Mouse (Mus musculus) CH12.LX (cell line): ENCODE results near the gene Ehd2. TPM values are rescaled to one million over a fixed set of nuclear protein-coding genes. Genes with fewer than 3 reads are reported as not detected.

Experiments
- DNase-seq: peaks from one replicate; pipeline ENCODE4 v3.0.0-alpha.2; 2013; ENCODE audit errors: extremely low read depth
- H3K27ac ChIP-seq: 2 replicates; pipeline ENCODE4 v1.5.1; 2012; ENCODE audit warnings: low read depth, mild to moderate bottlenecking, control low read depth, moderate library complexity; ENCODE audit not compliant: insufficient read depth
- H3K27me3 ChIP-seq: replicated peaks from 2 replicates; pipeline ENCODE3; 2012; ENCODE audit warnings: inconsistent platforms
- H3K36me3 ChIP-seq, 2 experiments: replicated peaks in 1 of 2; 2 replicates each; pipeline versions ENCODE3 to v1.6.1; 2012; ENCODE audit warnings: inconsistent platforms in 1 of 2, low read length in 1 of 2, mild to moderate bottlenecking in 1 of 2, mixed read lengths in 1 of 2, moderate library complexity in 1 of 2; ENCODE audit not compliant: control insufficient read depth in 1 of 2, insufficient read depth in 1 of 2
- H3K4me1 ChIP-seq, 2 experiments: 2 replicates each; pipeline ENCODE4 v1.6.1; 2012; ENCODE audit warnings: inconsistent platforms in 1 of 2, moderate library complexity in 1 of 2; ENCODE audit not compliant: insufficient read depth in 2 of 2, control insufficient read depth in 1 of 2
- H3K4me2 ChIP-seq: 2 replicates; pipeline ENCODE4 v1.6.1; 2012; ENCODE audit warnings: low read depth, mild to moderate bottlenecking, control low read depth; ENCODE audit not compliant: poor library complexity, insufficient read depth, severe bottlenecking
- H3K4me3 ChIP-seq, 3 experiments: fragments of 150-350 bp in 1 of 3; sonication (generic) in 1 of 3; replicated peaks in 1 of 3; 2 replicates each; pipeline versions ENCODE3 to v1.5.1; 2011 to 2012; ENCODE audit warnings: low read depth in 2 of 3, low read length in 2 of 3, mild to moderate bottlenecking in 2 of 3, moderate library complexity in 2 of 3, control low read depth in 1 of 3, improper control_type of control experiment in 1 of 3, inconsistent platforms in 1 of 3, mixed read lengths in 1 of 3; ENCODE audit not compliant: poor library complexity in 1 of 3
- H3K79me2 ChIP-seq: replicated peaks from 2 replicates; pipeline ENCODE4 v1.6.1; 2012; ENCODE audit warnings: mild to moderate bottlenecking, moderate library complexity; ENCODE audit not compliant: control insufficient read depth, poor library complexity, insufficient read depth, severe bottlenecking; ENCODE audit errors: extremely low read depth
- H3K9ac ChIP-seq: 2 replicates; pipeline ENCODE4 v1.6.1; 2012; ENCODE audit warnings: low read depth, mild to moderate bottlenecking, control low read depth, moderate library complexity; ENCODE audit not compliant: insufficient read depth
- H3K9me3 ChIP-seq: replicated peaks from 2 replicates; pipeline ENCODE3; 2012; ENCODE audit warnings: low read length, inconsistent platforms, mixed read lengths
- CHD2 ChIP-seq: IDR thresholded peaks from 2 replicates; pipeline ENCODE4 v1.6.1; 2011; ENCODE audit warnings: low read length, improper control_type of control experiment
- CTCF ChIP-seq, 2 experiments: IDR thresholded peaks in 1 of 2; conservative IDR thresholded peaks in 1 of 2; 2 replicates each; pipeline ENCODE4 v1.5.1; 2011 to 2012; ENCODE audit warnings: low read depth in 2 of 2, low read length in 2 of 2, improper control_type of control experiment in 1 of 2, inconsistent platforms in 1 of 2, mild to moderate bottlenecking in 1 of 2, moderate library complexity in 1 of 2
- ELF1 ChIP-seq: IDR thresholded peaks from 2 replicates; pipeline ENCODE4 v1.6.1; 2014; ENCODE audit warnings: low read depth, mild to moderate bottlenecking, inconsistent platforms, low read length, improper control_type of control experiment
- EP300 ChIP-seq: IDR thresholded peaks from 2 replicates; pipeline ENCODE4 v1.6.1; 2011; ENCODE audit warnings: low read length, improper control_type of control experiment
- GABPA ChIP-seq: IDR thresholded peaks from 2 replicates; pipeline ENCODE4 v1.6.1; 2012; ENCODE audit warnings: low read depth, low read length, improper control_type of control experiment, inconsistent platforms; ENCODE audit not compliant: insufficient replicate concordance
- IRF4 ChIP-seq: IDR thresholded peaks from 2 replicates; pipeline ENCODE4 v1.6.1; 2014; ENCODE audit warnings: low read depth, mild to moderate bottlenecking, inconsistent platforms, low read length, improper control_type of control experiment
- KAT2A ChIP-seq: IDR thresholded peaks from 2 replicates; pipeline ENCODE4 v1.6.1; 2012; ENCODE audit warnings: low read length, improper control_type of control experiment, inconsistent platforms; ENCODE audit not compliant: insufficient replicate concordance
- MAX ChIP-seq: IDR thresholded peaks from 2 replicates; pipeline ENCODE4 v1.6.1; 2011; ENCODE audit warnings: low read length, improper control_type of control experiment
- MAZ ChIP-seq: IDR thresholded peaks from 2 replicates; pipeline ENCODE4 v1.6.1; 2012; ENCODE audit warnings: low read depth, mild to moderate bottlenecking, inconsistent platforms, low read length, improper control_type of control experiment, moderate library complexity
- MEF2A ChIP-seq: IDR thresholded peaks from 2 replicates; pipeline ENCODE4 v1.6.1; 2014; ENCODE audit warnings: low read depth, mild to moderate bottlenecking, inconsistent platforms, low read length, improper control_type of control experiment, borderline replicate concordance
- NELFE ChIP-seq: IDR thresholded peaks from 2 replicates; pipeline ENCODE4 v1.6.1; 2011; ENCODE audit warnings: low read depth, low read length, improper control_type of control experiment
- NRF1 ChIP-seq: IDR thresholded peaks from 2 replicates; pipeline ENCODE4 v1.6.1; 2014; ENCODE audit warnings: low read depth, mild to moderate bottlenecking, inconsistent platforms, low read length, improper control_type of control experiment, moderate library complexity
- PAX5 ChIP-seq: IDR thresholded peaks from 2 replicates; pipeline ENCODE4 v1.6.1; 2012; ENCODE audit warnings: low read length, inconsistent platforms, mixed read lengths
- POLR2A ChIP-seq: IDR thresholded peaks from 2 replicates; pipeline ENCODE4 v1.6.1; 2011; ENCODE audit warnings: low read depth, mild to moderate bottlenecking, improper control_type of control experiment, low read length
- RAD21 ChIP-seq: IDR thresholded peaks from 2 replicates; pipeline ENCODE4 v1.6.1; 2011; ENCODE audit warnings: low read depth, mild to moderate bottlenecking, low read length, improper control_type of control experiment, moderate library complexity
- SIN3A ChIP-seq: IDR thresholded peaks from 2 replicates; pipeline ENCODE4 v1.6.1; 2012; ENCODE audit warnings: low read length, improper control_type of control experiment, inconsistent platforms
- SMC3 ChIP-seq: IDR thresholded peaks from 2 replicates; pipeline ENCODE4 v1.6.1; 2011; ENCODE audit warnings: low read depth, low read length, improper control_type of control experiment
- TCF12 ChIP-seq: IDR thresholded peaks from 2 replicates; pipeline ENCODE4 v1.6.1; 2014; ENCODE audit warnings: low read depth, mild to moderate bottlenecking, inconsistent platforms, low read length, improper control_type of control experiment
- UBTF ChIP-seq: IDR thresholded peaks from 2 replicates; pipeline ENCODE4 v1.6.1; 2012; ENCODE audit warnings: low read depth, mild to moderate bottlenecking, inconsistent platforms, low read length, improper control_type of control experiment, moderate library complexity
- USF1 ChIP-seq: IDR thresholded peaks from 2 replicates; pipeline ENCODE4 v1.6.1; 2014; ENCODE audit warnings: low read depth, mild to moderate bottlenecking, inconsistent platforms, low read length, improper control_type of control experiment
- ZNF384 ChIP-seq: IDR thresholded peaks from 2 replicates; pipeline ENCODE4 v1.6.1; 2012; ENCODE audit warnings: low read depth, low read length, improper control_type of control experiment, inconsistent platforms
- dilution Hi-C: fragments of 300-500 bp; cut with MboI; formaldehyde crosslinking; loops from 2 replicates; pipeline ENCODE4 v1.14.3; 2020; ENCODE audit warnings: low sequenced_read_pairs; ENCODE audit not compliant: extremely low pct_unique_long_range_greater_than_20kb, extremely low pct_ligation_motif_present
- in situ Hi-C: fragments of 300-500 bp; cut with MboI; formaldehyde crosslinking; loops from 3 replicates; pipeline ENCODE4 v1.14.3; 2019; ENCODE audit warnings: low sequenced_read_pairs, low pct_ligation_motif_present, low pct_unique_long_range_greater_than_20kb, mixed read lengths
- polyA plus RNA-seq: library from polyadenylated mRNA; unstranded; fragments of >175 nt; gene quantifications from 2 replicates; pipeline ENCODE4 v1.2.1, GENCODE M21; 2012; ENCODE audit warnings: low read depth; ENCODE audit not compliant: insufficient read length
- total RNA-seq, 2 experiments: library from RNA; depleted of rRNA; stranded (reverse); fragments of 300-350 nt in 1 of 2; fragments of >200 nt in 1 of 2; gene quantifications; 2 replicates each; pipeline ENCODE4 v1.2.3; 2012 to 2014

The Ehd2 gene
- total and polyA plus RNA-seq, 3 experiments = 1.2 to 7.0 (median 5.2) TPM

- dilution Hi-C loops = no loop called here
Observed at GRCm38 (mm10) chr7:15975451-15975850, 8.1 kb upstream of the Ehd2 start.

GRCm38 (mm10) chr7:15974712-15975111, 7.3 kb upstream of the Ehd2 start:
- Histone ChIP-seq H3K36me3 (peaks cover 63 to 90% of the 10 kb centered on the region in 2 experiments), H3K27ac (no peak overlapping the region), H3K4me3 (no peak overlapping the region), H3K4me2 (no peak overlapping the region), H3K9me3 (no peaks in the 10 kb centered on the region), H3K9ac (no peak overlapping the region), H3K27me3 (no peaks in the 10 kb centered on the region), H3K4me1 (peaks cover 0 to 5% of the 10 kb centered on the region in 2 experiments; a peak in 1 of 4 replicates), H3K79me2 (no peaks in the 10 kb centered on the region)
- TF ChIP-seq MAZ (no peak), IRF4 (no peak), MEF2A (no peak), TCF12 (no peak), EP300 (no peak), ZNF384 (no peak), GABPA (no peak), CTCF (conservative IDR thresholded peaks at IDR 0.05 in 1 of 2, IDR thresholded peaks at IDR 0.05 in 1 of 2; ENCODE audit: low read depth in 2 of 2, low read length in 2 of 2) (peak; percentile 77 to 85), PAX5 (no peak), UBTF (no peak), CHD2 (no peak), RAD21 (peak; percentile 48), KAT2A (no peak), SIN3A (no peak), NRF1 (no peak), POLR2A (no peak), ELF1 (no peak), USF1 (no peak), NELFE (no peak), SMC3 (peak; percentile 48)
- DNase-seq = peak; percentile 58
- dilution Hi-C loops = loop anchor here (25.0 kb wide), 1 partner anchor 188 kb away; no protein-coding TSS in a partner anchor
- in situ Hi-C loops = no loop called here

More at GRCm38 (mm10) chr7:15975451-15975850, 8.1 kb upstream of the Ehd2 start:
- H3K27ac ChIP-seq = no peak overlapping the region
- in situ Hi-C loops = no loop called here
- no peaks in the 10 kb centered on the region for H3K27me3 ChIP-seq
- no peak for DNase-seq
- H3K9ac ChIP-seq = no peak overlapping the region
- H3K4me3 ChIP-seq = no peak overlapping the region
- H3K4me1 ChIP-seq = peaks cover 0 to 5% of the 10 kb centered on the region in 2 experiments; a peak in 1 of 4 replicates
- no peak for TF ChIP-seq ELF1
- TF ChIP-seq MAX = no peak
- TF ChIP-seq, all 38 proteins: peak for 0
- Histone ChIP-seq H3K79me2 (no peaks in the 10 kb centered on the region), H3K9me3 (no peaks in the 10 kb centered on the region), H3K4me2 (no peak overlapping the region), H3K36me3 (peaks cover 68 to 92% of the 10 kb centered on the region in 2 experiments)
